Mouse (Mus musculus): ENCODE data around the gene Prss38.
"Not testable (repeated sequence)": the region's sequence is repeated elsewhere in the genome, so short reads cannot be mapped to it uniquely, and the experiment has no call there.

Prss38 gene

GRCm38 (mm10) chr11:59377999-59378398, 2.5 kb upstream of the Prss38 start:
- in situ Hi-C loops (cut with MboI; ENCODE audit: low sequenced_read_pairs) = no loop called here

GRCm38 (mm10) chr11:59369848-59370247, 5.6 kb downstream of the Prss38 start:
- in situ Hi-C loops (cut with MboI; ENCODE audit: low sequenced_read_pairs) = no loop called here

- in situ Hi-C loops (cut with MboI; ENCODE audit: low sequenced_read_pairs) = not testable (repeated sequence)
These were observed 7.5 kb downstream of the Prss38 start for GRCm38 (mm10) chr11:59367955-59368354.

- in situ Hi-C loops (cut with MboI; ENCODE audit: low sequenced_read_pairs) = no loop called here
These were observed 8.8 kb downstream of the Prss38 start for GRCm38 (mm10) chr11:59366633-59367032.

- in situ Hi-C loops (cut with MboI; ENCODE audit: low sequenced_read_pairs) = no loop called here
These were observed 9.4 kb downstream of the Prss38 start for GRCm38 (mm10) chr11:59366031-59366430.

- in situ Hi-C loops (cut with MboI; ENCODE audit: low sequenced_read_pairs) = no loop called here
These were observed 11.0 kb downstream of the Prss38 start for GRCm38 (mm10) chr11:59364417-59364816.

GRCm38 (mm10) chr11:59364007-59364406, 11.4 kb downstream of the Prss38 start:
- in situ Hi-C loops (cut with MboI; ENCODE audit: low sequenced_read_pairs) = no loop called here

GRCm38 (mm10) chr11:59361291-59361690, 14.2 kb downstream of the Prss38 start:
- in situ Hi-C loops (cut with MboI; ENCODE audit: low sequenced_read_pairs) = no loop called here

- in situ Hi-C loops (cut with MboI; ENCODE audit: low sequenced_read_pairs) = no loop called here
These were observed 18.6 kb downstream of the Prss38 start for GRCm38 (mm10) chr11:59356874-59357289.

GRCm38 (mm10) chr11:59354793-59355192, 20.7 kb downstream of the Prss38 start:
- in situ Hi-C loops (cut with MboI; ENCODE audit: low sequenced_read_pairs) = no loop called here

GRCm38 (mm10) chr11:59350326-59350725, 25.1 kb downstream of the Prss38 start:
- in situ Hi-C loops (cut with MboI; ENCODE audit: low sequenced_read_pairs) = no loop called here

- in situ Hi-C loops (cut with MboI; ENCODE audit: low sequenced_read_pairs) = no loop called here
These were observed 29.1 kb downstream of the Prss38 start for GRCm38 (mm10) chr11:59346166-59346910.

- in situ Hi-C loops (cut with MboI; ENCODE audit: low sequenced_read_pairs) = no loop called here
These were observed 32.5 kb downstream of the Prss38 start for GRCm38 (mm10) chr11:59342956-59343355.

GRCm38 (mm10) chr11:59338736-59339120, 36.7 kb downstream of the Prss38 start:
- in situ Hi-C loops (cut with MboI; ENCODE audit: low sequenced_read_pairs) = no loop called here

- in situ Hi-C loops (cut with MboI; ENCODE audit: low sequenced_read_pairs) = no loop called here
These were observed 37.3 kb downstream of the Prss38 start for GRCm38 (mm10) chr11:59337955-59338735.

GRCm38 (mm10) chr11:59336381-59336780, 39.1 kb downstream of the Prss38 start:
- in situ Hi-C loops (cut with MboI; ENCODE audit: low sequenced_read_pairs) = no loop called here

GRCm38 (mm10) chr11:59335942-59336341, 39.5 kb downstream of the Prss38 start:
- in situ Hi-C loops (cut with MboI; ENCODE audit: low sequenced_read_pairs) = no loop called here

GRCm38 (mm10) chr11:59335150-59335549, 40.3 kb downstream of the Prss38 start:
- in situ Hi-C loops (cut with MboI; ENCODE audit: low sequenced_read_pairs) = no loop called here

- in situ Hi-C loops (cut with MboI; ENCODE audit: low sequenced_read_pairs) = no loop called here
These were observed 42.5 kb downstream of the Prss38 start for GRCm38 (mm10) chr11:59332938-59333337.

GRCm38 (mm10) chr11:59331167-59331869, 44.1 kb downstream of the Prss38 start:
- in situ Hi-C loops (cut with MboI; ENCODE audit: low sequenced_read_pairs) = no loop called here

- in situ Hi-C loops (cut with MboI; ENCODE audit: low sequenced_read_pairs) = no loop called here
These were observed 44.9 kb downstream of the Prss38 start for GRCm38 (mm10) chr11:59330560-59330959.

GRCm38 (mm10) chr11:59329616-59330015, 45.8 kb downstream of the Prss38 start:
- in situ Hi-C loops (cut with MboI; ENCODE audit: low sequenced_read_pairs) = no loop called here
